Mouse (Mus musculus): ENCODE data around the gene Edn3. TPM values are rescaled to one million over a fixed set of nuclear protein-coding genes. Genes with fewer than 3 reads are reported as not detected.

The Edn3 gene
- total RNA-seq, 2 experiments from 2014 or later = 12.6 to 18.9 TPM

DNA sequence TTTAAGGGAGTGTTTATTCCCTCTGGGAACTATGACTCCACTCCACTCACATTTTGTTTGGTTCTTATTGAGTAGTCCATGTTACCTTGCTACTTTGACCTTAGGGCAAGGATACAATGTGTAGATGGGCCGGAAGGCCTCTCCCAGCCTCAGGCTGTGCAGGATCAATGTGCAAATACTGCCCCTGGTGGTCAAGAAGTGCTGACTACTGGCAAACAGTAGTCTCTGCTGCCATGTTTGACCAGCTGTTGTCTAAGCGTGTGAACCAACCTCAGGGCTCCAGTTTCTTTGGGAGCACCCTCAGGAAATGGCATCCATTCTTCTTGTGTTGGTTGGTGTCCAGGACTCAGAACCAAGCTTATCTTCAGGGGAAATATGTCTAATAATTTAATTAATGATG, 36.6 kb downstream of the Edn3 start:
- no peak for DNase-seq

DNA sequence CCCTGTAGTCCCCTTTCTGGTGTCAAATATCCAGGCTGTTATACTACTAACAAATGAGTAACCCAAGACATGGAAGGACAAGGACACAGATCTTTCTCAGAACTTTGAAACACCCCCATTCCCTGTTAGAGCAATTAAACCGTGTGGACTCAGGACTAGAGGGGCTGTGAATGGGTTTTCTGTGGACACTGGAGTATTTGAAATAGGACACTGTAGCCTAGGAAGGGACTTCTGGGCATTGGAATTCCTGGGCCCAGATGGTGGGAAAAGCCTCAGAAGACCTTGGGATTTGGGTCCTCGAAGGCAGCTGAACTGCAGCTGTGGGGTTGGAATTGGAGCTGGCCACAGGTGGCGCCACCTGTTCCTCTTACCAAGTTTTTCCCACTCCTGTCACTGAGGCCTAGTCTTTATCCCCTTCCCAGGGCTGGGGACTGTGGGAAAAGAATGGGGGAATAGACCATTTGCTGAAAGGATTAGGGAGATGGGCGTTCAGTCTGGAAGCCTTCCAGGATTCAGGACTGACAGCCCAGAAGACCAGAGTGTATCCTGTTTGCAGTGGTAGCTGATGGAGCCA, 37.2 kb downstream of the Edn3 start:
- no peak for DNase-seq

DNA sequence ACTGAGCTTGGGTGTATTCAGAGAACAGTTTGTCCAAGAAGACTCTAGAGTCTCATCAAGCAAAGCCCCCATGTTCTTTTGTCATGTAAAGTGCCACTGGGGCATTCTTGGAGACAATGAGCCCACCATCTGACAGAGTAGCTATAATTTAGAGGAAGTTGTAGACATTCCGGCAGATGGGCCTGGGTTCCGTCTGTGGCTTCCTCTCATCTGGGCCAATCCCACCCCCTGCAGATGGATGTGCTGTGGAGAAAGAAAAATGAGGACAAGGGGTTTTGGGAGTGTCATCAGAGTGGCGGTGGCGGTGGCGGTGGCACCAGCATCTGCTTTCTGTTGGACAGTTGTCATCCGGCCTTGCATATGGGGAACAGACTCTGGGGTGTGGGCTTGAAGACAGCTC, 42.0 kb downstream of the Edn3 start:
- no peak for DNase-seq

DNA sequence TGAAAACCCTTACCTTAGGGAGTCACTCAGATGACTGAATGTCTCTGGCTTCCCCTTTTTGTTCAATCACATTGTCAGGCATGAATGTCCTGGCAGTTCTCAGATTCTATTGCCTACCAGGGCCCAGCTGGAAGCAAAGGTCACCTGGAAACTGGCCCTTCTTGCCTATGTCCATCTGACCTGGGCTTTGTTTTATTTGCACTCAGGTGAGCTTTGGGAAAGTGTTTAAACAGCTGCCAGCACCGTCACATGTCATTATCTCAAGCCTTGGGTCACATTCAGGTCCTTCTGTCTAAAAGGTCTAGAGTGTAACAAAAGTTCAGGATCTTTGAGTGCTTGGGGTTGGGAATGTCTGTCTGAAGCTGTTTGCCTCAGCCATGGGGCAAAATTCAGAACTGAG, 43.2 kb downstream of the Edn3 start:
- DNase-seq = no peak

DNA sequence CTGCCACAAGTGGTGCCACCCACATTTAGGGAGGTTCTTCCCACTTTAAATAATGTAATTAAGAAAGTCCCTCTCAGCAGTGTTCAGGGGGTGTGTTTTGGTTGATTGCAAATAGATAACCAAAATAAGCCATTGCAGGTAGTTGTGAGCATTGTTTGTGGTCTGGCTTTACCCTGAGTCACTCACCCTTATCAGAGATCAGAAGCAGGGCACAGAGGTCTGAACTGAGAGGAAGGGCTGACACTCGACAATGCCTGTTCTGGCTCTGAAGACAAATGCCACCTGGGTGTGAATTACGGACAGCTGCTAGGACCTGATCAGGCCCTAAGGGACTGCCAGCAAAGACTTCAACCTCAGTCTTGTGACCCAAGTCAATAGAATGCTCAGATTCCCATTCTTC, 47.5 kb downstream of the Edn3 start:
- no peak for DNase-seq

DNA sequence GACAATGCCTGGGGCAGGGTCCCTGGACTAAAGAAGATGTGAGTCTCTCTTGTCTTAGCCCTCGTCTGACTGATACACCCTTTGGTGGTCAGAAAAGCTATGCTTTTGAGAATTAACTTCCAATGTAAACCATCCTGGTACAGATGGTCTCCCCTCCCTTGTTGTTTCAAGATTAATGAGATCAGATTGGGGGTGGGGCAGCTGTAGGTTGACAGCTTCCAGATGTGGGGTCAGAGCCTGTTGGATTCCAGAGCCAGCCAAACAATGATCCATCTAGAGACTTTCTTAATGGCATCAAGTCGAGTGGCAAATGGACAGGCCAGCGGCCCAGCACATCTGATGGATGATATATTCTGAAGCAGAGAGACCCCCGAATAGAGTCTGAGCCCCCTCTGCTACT, 48.9 kb downstream of the Edn3 start:
- no peak for DNase-seq

DNA sequence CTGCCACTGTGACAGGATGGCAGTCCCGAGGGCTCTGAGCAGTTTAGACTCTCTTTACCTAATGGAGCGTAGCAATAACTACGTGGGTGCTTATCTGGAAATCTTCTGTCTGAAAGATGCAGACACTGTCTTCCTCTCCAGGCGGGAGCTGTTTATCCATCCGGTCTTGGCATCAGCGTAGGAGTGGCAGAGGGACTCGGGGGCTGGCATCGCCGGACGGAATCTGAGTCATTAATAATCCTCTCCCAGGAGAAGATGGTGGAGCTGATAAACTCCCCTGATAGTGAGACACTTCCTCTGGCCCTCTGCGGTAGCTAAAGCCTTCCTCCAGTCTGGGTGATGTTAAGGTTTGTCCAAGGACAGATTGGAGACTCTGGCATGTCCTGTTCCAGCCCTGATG, 52.9 kb downstream of the Edn3 start:
- DNase-seq = peak in 1 of 2 experiments; percentile 7

DNA sequence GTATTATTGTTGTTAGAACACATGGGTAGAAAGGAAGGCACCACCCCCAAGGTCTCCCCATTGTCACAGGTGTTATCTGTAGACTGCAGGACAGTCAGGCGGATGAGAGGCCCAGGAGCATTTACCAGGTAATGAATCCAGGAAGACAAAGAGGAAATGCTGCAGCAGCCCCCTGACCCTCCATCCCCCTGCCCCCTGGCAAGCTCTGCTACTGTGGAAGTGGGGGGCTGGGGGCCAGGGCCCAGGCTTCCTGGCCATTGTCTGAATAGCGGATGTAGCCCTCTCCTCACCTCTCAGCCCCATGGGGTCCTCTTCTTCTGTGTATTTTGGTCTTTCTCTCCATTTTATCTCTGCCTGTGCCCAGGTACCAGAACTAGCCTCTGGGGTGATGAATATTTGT, 55.7 kb downstream of the Edn3 start:
- DNase-seq = no peak

DNA sequence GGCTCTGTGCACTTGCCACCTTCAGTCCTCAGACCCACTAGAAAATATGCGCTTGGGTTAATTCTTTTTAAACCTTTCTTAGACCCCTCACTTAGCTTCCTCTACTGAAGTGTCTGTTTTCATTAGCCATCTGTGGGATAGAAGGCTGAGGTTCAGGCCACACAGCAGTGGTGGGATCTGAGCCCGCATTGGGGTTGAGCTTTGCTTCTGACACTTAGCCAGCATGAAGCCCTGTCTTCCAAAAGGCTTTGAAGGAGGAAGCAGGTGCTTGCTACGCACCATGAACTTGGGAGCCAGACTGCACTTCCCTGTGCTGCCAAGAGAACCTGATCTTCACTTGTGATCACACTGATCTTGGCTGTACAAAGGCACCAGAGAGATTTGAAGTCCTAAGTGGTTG, 59.9 kb downstream of the Edn3 start:
- no peak for DNase-seq

DNA sequence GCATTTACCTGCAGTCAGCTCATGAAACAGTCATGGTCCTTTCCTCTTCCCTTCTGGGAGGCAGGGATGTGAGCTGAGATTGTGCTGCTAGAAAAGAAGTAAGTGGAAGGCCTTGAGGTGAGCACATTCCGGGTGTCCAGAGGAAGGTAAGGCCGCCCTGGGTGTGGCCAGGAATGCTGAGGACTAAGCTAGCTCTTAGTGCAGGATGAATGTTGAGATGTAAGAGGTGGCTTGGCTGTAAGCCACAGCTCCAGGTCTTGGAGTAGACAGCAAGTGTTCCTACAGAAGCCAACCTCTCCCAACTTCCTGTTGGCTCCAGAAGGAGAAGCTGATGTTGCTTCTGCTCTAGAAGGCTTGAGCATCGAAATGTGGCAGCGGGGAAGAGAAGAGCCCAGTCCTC, 67.4 kb downstream of the Edn3 start:
- no peak for DNase-seq

DNA sequence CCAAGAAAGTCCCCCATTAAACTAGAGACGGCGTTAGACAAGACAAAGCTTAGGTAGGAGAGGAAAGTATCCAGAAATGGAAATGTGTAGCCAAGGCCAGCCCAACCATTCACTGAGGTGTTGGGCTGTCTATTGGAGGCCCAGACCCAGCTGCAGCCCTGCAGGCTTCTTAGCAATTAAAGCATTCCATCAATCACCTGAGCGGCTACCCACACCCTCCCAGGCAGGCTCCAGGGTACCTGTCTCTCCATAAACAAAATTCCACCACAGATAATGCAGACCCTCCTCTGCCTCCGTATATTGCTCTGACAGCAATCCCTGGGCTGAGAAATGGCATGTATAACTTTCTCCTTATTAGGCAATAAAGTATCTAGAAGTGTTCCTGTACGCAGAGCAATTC, 73.2 kb downstream of the Edn3 start:
- DNase-seq = no peak

Other genes starting within 250 kb of the Edn3 start
- under 1 TPM; 0.03 to 0.10 TPM for gene Zfp831, start 117.1 kb upstream of the Edn3 start, total RNA-seq (2021)
- under 1 TPM; 0.40 to 0.46 TPM for gene Gm14444, start 249.6 kb downstream of the Edn3 start, total RNA-seq (2021)